Mouse (Mus musculus): Measurements from ENCODE around the gene Kcnk7.

Gene Kcnk7

DNA sequence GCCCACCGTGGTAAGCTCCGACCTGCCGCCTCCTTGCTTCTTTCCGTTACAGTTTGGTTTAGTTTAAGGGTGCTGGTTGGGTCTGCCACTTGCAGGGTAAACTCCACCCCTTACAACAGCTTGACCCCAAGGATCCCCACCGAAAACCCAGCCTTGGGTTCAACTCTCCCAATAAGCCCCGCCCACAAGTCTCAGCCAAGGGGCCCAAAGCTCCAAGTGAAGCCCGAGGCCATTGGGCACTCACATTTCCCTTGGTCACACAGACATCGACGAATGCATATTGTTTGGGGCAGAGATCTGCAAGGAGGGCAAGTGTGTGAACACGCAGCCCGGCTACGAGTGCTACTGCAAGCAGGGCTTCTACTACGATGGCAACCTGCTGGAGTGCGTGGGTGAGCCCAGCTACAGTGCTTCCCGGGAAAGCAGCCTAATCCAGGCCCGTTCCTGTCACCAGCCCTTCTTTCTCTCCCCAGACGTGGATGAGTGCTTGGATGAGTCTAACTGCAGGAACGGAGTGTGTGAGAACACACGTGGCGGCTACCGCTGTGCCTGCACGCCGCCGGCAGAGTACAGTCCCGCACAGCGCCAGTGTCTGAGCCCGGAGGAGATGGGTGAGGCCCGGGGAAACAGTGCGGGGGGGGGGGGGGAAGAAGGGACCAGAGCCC lies 52.3 kb downstream of the Kcnk7 start:
- no peak for DNase-seq (ENCODE audit: low read depth)

Measured in induced T-regulatory cell, adult 2 months (primary cell).